Mouse (Mus musculus) ES-CJ7 (cell line): Measurements from ENCODE around the gene Gm2007.
"Not testable (repeated sequence)": the region's sequence is repeated elsewhere in the genome, so short reads cannot be mapped to it uniquely, and the experiment has no call there.

Experiments used
- DNase-seq: peaks from one replicate; pipeline ENCODE4 v3.0.0; 2011; ENCODE audit warnings: low read depth, low spot score

Gene Gm2007

GRCm38 (mm10) chr2:175741237-175741636 is at the start of gene Gm2007:
TSS of gene Gm2007 (plus strand) at chr2:175741537.
- not testable (repeated sequence) for DNase-seq

DNA sequence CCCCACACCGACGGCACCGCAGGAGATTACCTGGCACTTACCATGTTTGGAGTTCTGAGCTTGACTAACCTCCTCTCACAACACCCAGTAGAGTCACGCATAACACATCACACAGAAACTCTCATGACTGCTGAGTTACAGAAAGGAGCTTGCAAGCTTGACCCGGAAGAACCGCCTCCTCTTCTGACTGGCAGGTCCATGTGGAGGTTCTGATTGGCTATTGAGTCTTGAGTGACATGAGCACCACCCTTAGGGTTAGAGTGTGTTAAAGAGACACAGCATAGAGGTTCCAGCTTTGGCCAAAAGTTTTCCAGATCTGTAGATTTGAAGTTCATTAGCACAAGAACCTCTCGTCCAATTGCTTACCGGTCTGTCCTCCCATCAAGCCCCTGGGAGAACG is 37.8 kb upstream of the Gm2007 start, which contains the start of gene Zfp969:
Zfp969 (minus strand) TSS at position 101 of the 400 bp plus-strand sequence.
- DNase-seq = not testable (repeated sequence)

DNA sequence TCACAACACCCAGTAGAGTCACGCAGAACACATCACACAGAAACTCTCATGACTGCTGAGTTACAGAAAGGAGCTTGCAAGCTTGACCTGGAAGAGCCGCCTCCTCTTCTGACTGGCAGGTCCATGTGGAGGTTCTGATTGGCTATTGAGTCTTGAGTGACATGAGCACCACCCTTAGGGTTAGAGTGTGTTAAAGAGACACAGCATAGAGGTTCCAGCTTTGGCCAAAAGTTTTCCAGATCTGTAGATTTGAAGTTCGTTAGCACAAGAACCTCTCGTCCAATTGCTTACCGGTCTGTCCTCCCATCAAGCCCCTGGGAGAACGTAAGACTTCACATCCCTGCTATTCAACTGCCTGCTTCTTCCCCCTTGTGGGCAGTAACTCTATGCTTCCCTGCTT is 59.7 kb downstream of the Gm2007 start, which contains the start of gene Gm14288:
Gm14288 (minus strand) TSS at position 101 of the 400 bp plus-strand sequence.
- DNase-seq = not testable (repeated sequence)
